Mouse (Mus musculus) CH12F3 (cell line): ENCODE measurements around the gene Siae.

Experiments used
- in situ Hi-C: fragments of 300-500 bp; cut with MboI; formaldehyde crosslinking; loops from 2 replicates; pipeline ENCODE4 v1.14.3; 2020; ENCODE audit warnings: low sequenced_read_pairs

Gene Siae

GRCm38 (mm10) chr9:37669115-37669514 lies 113.6 kb downstream of the Siae start, which contains the start of gene Panx3:
TSS of gene Panx3 (minus strand) at chr9:37669235.
- in situ Hi-C loops = no loop called here

GRCm38 (mm10) chr9:37669678-37670077 lies 114.2 kb downstream of the Siae start:
- in situ Hi-C loops = no loop called here

- in situ Hi-C loops = no loop called here
These were observed 114.8 kb downstream of the Siae start for GRCm38 (mm10) chr9:37670261-37670660.

GRCm38 (mm10) chr9:37675287-37675686 lies 119.8 kb downstream of the Siae start:
- in situ Hi-C loops = no loop called here

- in situ Hi-C loops = no loop called here
These were observed 125.6 kb downstream of the Siae start for GRCm38 (mm10) chr9:37681123-37681522.

- in situ Hi-C loops = no loop called here
These were observed 131.9 kb downstream of the Siae start for GRCm38 (mm10) chr9:37687288-37687940.

GRCm38 (mm10) chr9:37687941-37688303 lies 132.4 kb downstream of the Siae start:
- in situ Hi-C loops = no loop called here

- in situ Hi-C loops = loop anchor here (10.0 kb wide), 1 partner anchor 235 kb away; no protein-coding TSS in a partner anchor
These were observed 134.6 kb downstream of the Siae start for GRCm38 (mm10) chr9:37689970-37690686.
